Mouse (Mus musculus): ENCODE results near the gene Elavl4. TPM values are rescaled to one million over a fixed set of nuclear protein-coding genes. Genes with fewer than 3 reads are reported as not detected.

Elavl4 gene
- polyA plus RNA-seq, 1 experiment, result 0.30 TPM

DNA sequence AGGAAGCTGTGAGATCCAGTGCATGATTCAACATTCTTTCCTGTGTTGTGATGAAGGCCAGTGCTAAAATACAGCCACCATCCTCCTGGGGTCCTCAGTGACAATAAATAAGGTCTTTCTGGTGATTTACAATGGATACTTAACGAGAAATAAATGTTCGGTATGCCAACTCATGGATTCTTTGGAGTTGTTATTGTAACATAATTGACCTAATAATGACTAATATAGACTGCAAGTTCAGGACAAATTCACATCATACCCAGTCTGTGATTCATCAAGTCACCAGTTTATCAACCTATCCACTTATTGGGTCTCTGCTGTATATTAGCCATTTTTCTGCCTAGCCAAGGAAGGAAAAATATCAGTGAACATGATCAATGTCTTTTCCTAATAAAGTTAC is 174.4 kb downstream of the Elavl4 start:
- TF ChIP-seq CTCF (conservative IDR thresholded peaks at IDR 0.05; ENCODE audit: insufficient read depth, insufficient read length, low read depth, low read length) (no peak), POLR2A (IDR thresholded peaks at IDR 0.05; ENCODE audit: low read depth, low read length) (no peak)
- Histone ChIP-seq H3K36me3 (ENCODE audit: control insufficient read depth, insufficient read depth, low read length) (no peaks in the 10 kb centered on the region), H3K4me1 (ENCODE audit: control insufficient read depth, insufficient read depth, low read length) (no peaks in the 10 kb centered on the region), H3K27me3 (replicated peaks; ENCODE audit: control insufficient read depth, insufficient read depth, low read length) (no peaks in the 10 kb centered on the region), H3K4me3 (ENCODE audit: insufficient read depth, low read depth, low read length) (no peak overlapping the region), H3K27ac (ENCODE audit: insufficient read depth, low read depth, low read length) (no peak overlapping the region)
- 71% methylated on average over 2 of the region's 2 CpGs for WGBS
- no peak for DNase-seq

GRCm38 (mm10) chr4:110172028-110172427 is 179.7 kb downstream of the Elavl4 start:
- no peak overlapping the region for H3K4me3 ChIP-seq (ENCODE audit: insufficient read depth, low read depth, low read length)
- 76% methylated on average over 5 of the region's 5 CpGs for WGBS
- no peak for TF ChIP-seq POLR2A (IDR thresholded peaks at IDR 0.05; ENCODE audit: low read depth, low read length)
- TF ChIP-seq CTCF (conservative IDR thresholded peaks at IDR 0.05; ENCODE audit: insufficient read depth, insufficient read length, low read depth, low read length), result no peak
- no peaks in the 10 kb centered on the region for H3K27me3 ChIP-seq (replicated peaks; ENCODE audit: control insufficient read depth, insufficient read depth, low read length)
- H3K27ac ChIP-seq (ENCODE audit: insufficient read depth, low read depth, low read length), result no peak overlapping the region
- H3K36me3 ChIP-seq (ENCODE audit: control insufficient read depth, insufficient read depth, low read length), result no peaks in the 10 kb centered on the region
- no peaks in the 10 kb centered on the region for H3K4me1 ChIP-seq (ENCODE audit: control insufficient read depth, insufficient read depth, low read length)
- DNase-seq, result no peak

DNA sequence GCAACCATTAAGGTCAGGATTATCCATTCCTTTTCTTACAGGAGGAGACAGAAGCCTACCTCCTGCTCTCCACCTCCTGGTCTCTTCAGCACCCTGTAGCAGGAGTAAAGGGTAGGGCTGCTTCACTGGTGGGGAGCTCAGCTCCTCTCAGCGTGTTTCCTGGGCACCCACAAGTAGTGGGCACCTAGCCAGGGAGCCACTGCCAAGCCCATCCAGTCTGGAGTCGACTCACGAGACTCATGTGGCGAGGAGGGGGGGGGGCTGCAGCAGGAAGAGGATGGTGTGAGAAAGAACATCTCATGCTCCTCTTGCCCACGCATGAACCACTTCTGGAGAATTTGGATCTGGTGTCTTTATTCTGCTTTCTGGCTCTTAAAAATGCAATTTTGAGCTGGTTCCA is 186.5 kb downstream of the Elavl4 start:
- 79% methylated on average over 5 of the region's 5 CpGs for whole genome bisulfite sequencing
- no peak for TF ChIP-seq POLR2A (IDR thresholded peaks at IDR 0.05; ENCODE audit: low read depth, low read length)
- TF ChIP-seq CTCF (conservative IDR thresholded peaks at IDR 0.05; ENCODE audit: insufficient read depth, insufficient read length, low read depth, low read length), result no peak
- no peaks in the 10 kb centered on the region for H3K36me3 ChIP-seq (ENCODE audit: control insufficient read depth, insufficient read depth, low read length)

GRCm38 (mm10) chr4:110161600-110161999 is 190.1 kb downstream of the Elavl4 start:
- Histone ChIP-seq H3K27ac (ENCODE audit: insufficient read depth, low read depth, low read length) (no peak overlapping the region), H3K36me3 (ENCODE audit: control insufficient read depth, insufficient read depth, low read length) (no peaks in the 10 kb centered on the region), H3K4me1 (ENCODE audit: control insufficient read depth, insufficient read depth, low read length) (no peaks in the 10 kb centered on the region), H3K27me3 (replicated peaks; ENCODE audit: control insufficient read depth, insufficient read depth, low read length) (no peaks in the 10 kb centered on the region; the same call in 1 of the 2 replicates), H3K4me3 (ENCODE audit: insufficient read depth, low read depth, low read length) (no peak overlapping the region)
- DNase-seq, result no peak
- WGBS, result 56% methylated on average over 3 of the region's 3 CpGs
- no peak for TF ChIP-seq CTCF (conservative IDR thresholded peaks at IDR 0.05; ENCODE audit: insufficient read depth, insufficient read length, low read depth, low read length)
- TF ChIP-seq POLR2A (IDR thresholded peaks at IDR 0.05; ENCODE audit: low read depth, low read length), result no peak

More for the DNA sequence above, 186.5 kb downstream of the Elavl4 start:
- no peaks in the 10 kb centered on the region; the same call in 1 of the 2 replicates for H3K27me3 ChIP-seq (replicated peaks; ENCODE audit: control insufficient read depth, insufficient read depth, low read length)
- no peak overlapping the region for H3K27ac ChIP-seq (ENCODE audit: insufficient read depth, low read depth, low read length)
- no peak for DNase-seq
- no peaks in the 10 kb centered on the region for H3K4me1 ChIP-seq (ENCODE audit: control insufficient read depth, insufficient read depth, low read length)
- H3K4me3 ChIP-seq (ENCODE audit: insufficient read depth, low read depth, low read length), result no peak overlapping the region

DNA sequence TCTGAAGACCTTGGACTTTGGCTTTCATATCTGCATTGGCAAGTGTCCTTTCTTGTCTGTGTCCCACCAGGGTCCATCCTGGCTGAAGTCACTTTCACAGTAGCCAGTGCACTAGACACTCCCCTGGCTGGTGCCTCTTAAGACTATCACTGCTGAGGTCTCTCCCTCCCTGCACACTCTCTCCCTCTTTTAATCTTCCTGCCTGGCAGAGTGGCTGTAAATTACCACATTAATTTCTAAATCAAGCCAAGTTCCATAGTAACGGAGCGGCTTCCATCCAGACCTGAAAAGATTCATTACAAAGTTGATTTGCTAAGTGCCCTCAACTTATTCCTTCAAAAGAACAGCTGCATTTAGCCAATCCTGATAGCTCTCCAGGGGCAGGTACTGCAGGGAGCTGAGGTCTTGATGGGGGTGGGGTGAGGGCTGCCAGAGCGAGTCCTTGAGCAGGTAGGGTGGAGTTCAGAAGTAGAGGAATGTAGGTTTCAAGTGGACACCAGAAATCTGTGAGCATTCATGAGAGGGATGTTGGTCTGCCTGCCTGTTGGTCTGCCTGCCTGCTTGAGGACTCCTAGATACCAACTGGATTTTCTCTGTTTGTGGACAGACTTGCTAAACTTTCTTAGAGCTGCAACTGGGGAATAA is 194.1 kb downstream of the Elavl4 start:
- WGBS, result 23% methylated on average over 3 of the region's 3 CpGs
- Histone ChIP-seq H3K4me1 (ENCODE audit: control insufficient read depth, insufficient read depth, low read length) (no peaks in the 10 kb centered on the region), H3K27ac (ENCODE audit: insufficient read depth, low read depth, low read length) (no peak overlapping the region), H3K4me3 (ENCODE audit: insufficient read depth, low read depth, low read length) (no peak overlapping the region), H3K36me3 (ENCODE audit: control insufficient read depth, insufficient read depth, low read length) (no peaks in the 10 kb centered on the region), H3K27me3 (replicated peaks; ENCODE audit: control insufficient read depth, insufficient read depth, low read length) (no peaks in the 10 kb centered on the region; the same call in 1 of the 2 replicates)
- TF ChIP-seq POLR2A (IDR thresholded peaks at IDR 0.05; ENCODE audit: low read depth, low read length), result no peak
- no peak for TF ChIP-seq CTCF (conservative IDR thresholded peaks at IDR 0.05; ENCODE audit: insufficient read depth, insufficient read length, low read depth, low read length)
- DNase-seq, result no peak

DNA sequence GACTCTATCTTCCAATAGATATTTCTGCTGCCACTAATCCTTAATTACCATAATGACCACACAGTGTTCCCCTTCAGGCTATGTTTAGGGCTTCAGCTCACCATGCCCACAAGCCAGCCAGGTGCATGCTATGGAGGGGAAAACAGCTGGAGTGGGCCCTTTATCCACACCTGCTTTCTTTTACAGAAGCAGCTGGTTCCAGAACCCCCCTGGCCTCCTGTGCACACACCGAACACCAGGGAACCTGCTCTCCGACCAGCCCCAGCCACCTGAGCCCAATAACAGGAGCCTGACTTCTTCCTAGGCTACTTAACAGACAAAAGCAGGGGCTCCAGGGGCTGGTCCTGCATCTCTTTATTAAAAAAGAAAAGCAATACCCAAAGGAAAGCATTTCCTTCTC is 195.8 kb downstream of the Elavl4 start:
- TF ChIP-seq CTCF (conservative IDR thresholded peaks at IDR 0.05; ENCODE audit: insufficient read depth, insufficient read length, low read depth, low read length) (no peak), POLR2A (IDR thresholded peaks at IDR 0.05; ENCODE audit: low read depth, low read length) (no peak)
- H3K27ac ChIP-seq (ENCODE audit: insufficient read depth, low read depth, low read length), result no peak overlapping the region
- no peaks in the 10 kb centered on the region for H3K36me3 ChIP-seq (ENCODE audit: control insufficient read depth, insufficient read depth, low read length)
- DNase-seq, result no peak
- no peaks in the 10 kb centered on the region for H3K27me3 ChIP-seq (replicated peaks; ENCODE audit: control insufficient read depth, insufficient read depth, low read length)
- WGBS, result 78% methylated on average over 2 of the region's 2 CpGs
- no peak overlapping the region for H3K4me3 ChIP-seq (ENCODE audit: insufficient read depth, low read depth, low read length)
- H3K4me1 ChIP-seq (ENCODE audit: control insufficient read depth, insufficient read depth, low read length), result no peaks in the 10 kb centered on the region

Other genes with a start within 250 kb of the Elavl4 start
- 0.11 and 0.16 TPM in 2 replicates for gene Agbl4, start 45.8 kb upstream of the Elavl4 start, polyA plus RNA-seq (2012; rRNA removed)

Data from kidney, adult 2 months (tissue).